14 mouse cellular contexts compared by ENCODE assay signal in genomic region chr12:65414393-65414792, GRCm38 (mm10).
DNase-seq lines count a peak whose midpoint lies in the region; ATAC-seq lines count a peak whose summit lies in the region.
"Had no signal": no experiment of that assay in that cellular context is flagged by ENCODE, and none has a peak within 500 bp of the region (broad histone marks: within the 10 kb centered on the region; RNA-seq: fewer than 3 reads in every experiment).

No protein-coding gene starts in this region.

- 49% methylated on average over 4 of the region's 4 CpGs for WGBS in forebrain, embryonic 11.5 days
- WGBS in forebrain, embryonic 10.5 days: 65% methylated on average over 4 of the region's 4 CpGs
- WGBS in forebrain, embryonic 16.5 days: 34% methylated on average over 4 of the region's 4 CpGs
- 27% methylated on average over 4 of the region's 4 CpGs for WGBS in midbrain, embryonic 15.5 days

- no peak for DNase-seq in forebrain, embryonic 11.5 days (ENCODE audit: low spot score)
- no peak for DNase-seq in forebrain, embryonic 10.5 days (ENCODE audit: extremely low spot score, low spot score)
- DNase-seq in brain, adult 2 months (ENCODE audit: low read depth, low spot score): peak; percentile 75
- no peak for DNase-seq in lung, postnatal 36 days
- DNase-seq in adrenal gland, postnatal 4 days (ENCODE audit: low spot score in 2 of 2): no peak
- DNase-seq: B cell, adult 2 months; cerebellum, postnatal 25 days; kidney, adult 11 months; lung, adult 2 months had no signal

- no peak overlapping the region for H3K9ac ChIP-seq in forebrain, embryonic 11.5 days (ENCODE audit: low read length)
- H3K9ac ChIP-seq in forebrain, embryonic 16.5 days (replicated peaks; ENCODE audit: low read depth, low read length): no peak overlapping the region
- no peak overlapping the region for H3K9ac ChIP-seq in midbrain, embryonic 15.5 days

- no peaks in the 10 kb centered on the region for H3K27me3 ChIP-seq in forebrain, embryonic 11.5 days (ENCODE audit: control insufficient read depth, insufficient read depth, low read length)
- no peaks in the 10 kb centered on the region for H3K27me3 ChIP-seq in forebrain, embryonic 10.5 days (ENCODE audit: poor library complexity, severe bottlenecking)
- H3K27me3 ChIP-seq in forebrain, embryonic 16.5 days (replicated peaks; ENCODE audit: control insufficient read depth, insufficient read depth, low read length): no peaks in the 10 kb centered on the region
- no peaks in the 10 kb centered on the region for H3K27me3 ChIP-seq in midbrain, embryonic 15.5 days (replicated peaks)
- H3K27me3 ChIP-seq: megakaryocyte, embryonic 14.5 days had no signal

- no peak overlapping the region for H3K4me2 ChIP-seq in forebrain, embryonic 11.5 days (ENCODE audit: low read depth, low read length, severe bottlenecking)
- H3K4me2 ChIP-seq in forebrain, embryonic 16.5 days (ENCODE audit: low read length): no peak overlapping the region
- H3K4me2 ChIP-seq in midbrain, embryonic 15.5 days: no peak overlapping the region

- no peaks in the 10 kb centered on the region for H3K9me3 ChIP-seq in forebrain, embryonic 11.5 days (ENCODE audit: control insufficient read depth, low read length)
- no peaks in the 10 kb centered on the region for H3K9me3 ChIP-seq in forebrain, embryonic 10.5 days
- H3K9me3 ChIP-seq in forebrain, embryonic 16.5 days (ENCODE audit: control insufficient read depth, low read length): no peaks in the 10 kb centered on the region
- H3K9me3 ChIP-seq in midbrain, embryonic 15.5 days: no peaks in the 10 kb centered on the region
- H3K9me3 ChIP-seq: G1E; megakaryocyte, embryonic 14.5 days had no signal

- H3K27ac ChIP-seq in forebrain, embryonic 11.5 days (ENCODE audit: low read depth, low read length): no peak overlapping the region
- H3K27ac ChIP-seq in forebrain, embryonic 10.5 days: no peak overlapping the region
- H3K27ac ChIP-seq in forebrain, embryonic 16.5 days (ENCODE audit: low read length): no peak overlapping the region
- no peak overlapping the region for H3K27ac ChIP-seq in midbrain, embryonic 15.5 days

- no peak overlapping the region for H3K4me3 ChIP-seq in forebrain, embryonic 11.5 days (ENCODE audit: low read depth, low read length)
- H3K4me3 ChIP-seq in forebrain, embryonic 10.5 days: no peak overlapping the region
- H3K4me3 ChIP-seq in forebrain, embryonic 16.5 days (replicated peaks; ENCODE audit: low read length): no peak overlapping the region
- H3K4me3 ChIP-seq in midbrain, embryonic 15.5 days: no peak overlapping the region
- H3K4me3 ChIP-seq: megakaryocyte, embryonic 14.5 days had no signal

- ATAC-seq in forebrain, embryonic 11.5 days (replicated peaks; ENCODE audit: low FRiP score): peak; percentile 78
- ATAC-seq in forebrain, embryonic 16.5 days: peak; percentile 95
- ATAC-seq in midbrain, embryonic 15.5 days (replicated peaks): peak; percentile 92
- ATAC-seq in inflammation-experienced regulatory T-cells, adult 6 months: no peak

- H3K36me3 ChIP-seq in forebrain, embryonic 11.5 days (ENCODE audit: control insufficient read depth, insufficient read depth, low read length): no peaks in the 10 kb centered on the region
- H3K36me3 ChIP-seq in forebrain, embryonic 10.5 days (replicated peaks): no peaks in the 10 kb centered on the region
- H3K36me3 ChIP-seq in forebrain, embryonic 16.5 days (ENCODE audit: control insufficient read depth, insufficient read depth): no peaks in the 10 kb centered on the region
- no peaks in the 10 kb centered on the region for H3K36me3 ChIP-seq in midbrain, embryonic 15.5 days (replicated peaks)
- H3K36me3 ChIP-seq: G1E had no signal

- H3K4me1 ChIP-seq in forebrain, embryonic 11.5 days (replicated peaks; ENCODE audit: control insufficient read depth, insufficient read depth, low read length): no peaks in the 10 kb centered on the region
- peaks cover 5% of the 10 kb centered on the region; the same call in 1 of the 2 replicates for H3K4me1 ChIP-seq in forebrain, embryonic 10.5 days
- 0 out of 2 replicates have a peak, but pooled peaks cover 7% of the 10 kb centered on the region for H3K4me1 ChIP-seq in forebrain, embryonic 16.5 days (replicated peaks; ENCODE audit: control insufficient read depth, insufficient read depth, low read length)
- H3K4me1 ChIP-seq in midbrain, embryonic 15.5 days: peaks cover 5% of the 10 kb centered on the region; the same call in 1 of the 2 replicates
- H3K4me1 ChIP-seq: megakaryocyte, embryonic 14.5 days had no signal
